Mouse (Mus musculus) liver, postnatal 0 days (tissue): ENCODE data around the gene Prdm5. TPM values are rescaled to one million over a fixed set of nuclear protein-coding genes. Genes with fewer than 3 reads are reported as not detected.

Source experiments
- ATAC-seq: fragments of 200-750 bp; cut with Nextera tagmentation; 2 replicates; pipeline ENCODE4 v1.8.0; 2017; ENCODE audit warnings: mild to moderate bottlenecking, moderate library complexity
- DNase-seq: peaks from one replicate; pipeline ENCODE4 v3.0.0-alpha.2; 2016
- H3K27ac ChIP-seq: fragments of 300-500 bp; sonication (generic); 2 replicates; pipeline ENCODE4 v1.5.1; 2014; ENCODE audit warnings: antibody characterized with exemption, moderate library complexity, mild to moderate bottlenecking, low read depth
- H3K27me3 ChIP-seq: fragments of 300-500 bp; sonication (generic); 2 replicates; pipeline ENCODE4 v1.6.1; 2014; ENCODE audit warnings: low read length, control low read depth, mixed read lengths; ENCODE audit not compliant: insufficient read depth
- H3K36me3 ChIP-seq: fragments of 300-500 bp; sonication (generic); replicated peaks from 2 replicates; pipeline ENCODE4 v1.6.1; 2014; ENCODE audit warnings: mild to moderate bottlenecking, control low read depth, low read length, moderate library complexity, mixed read lengths; ENCODE audit not compliant: insufficient read depth
- H3K4me1 ChIP-seq: fragments of 300-500 bp; sonication (generic); 2 replicates; pipeline ENCODE4 v1.6.1; 2014; ENCODE audit warnings: antibody characterized with exemption, mild to moderate bottlenecking, control low read depth; ENCODE audit not compliant: insufficient read depth
- H3K4me2 ChIP-seq: fragments of 300-500 bp; sonication (generic); 2 replicates; pipeline ENCODE4 v1.6.1; 2014; ENCODE audit warnings: low read depth, mild to moderate bottlenecking, low read length, moderate library complexity, mixed read lengths
- H3K4me3 ChIP-seq: fragments of 300-500 bp; sonication (generic); 2 replicates; pipeline ENCODE4 v1.5.1; 2014; ENCODE audit warnings: low read depth, low read length
- H3K9ac ChIP-seq: fragments of 300-500 bp; sonication (generic); replicated peaks from 2 replicates; pipeline ENCODE4 v1.6.1; 2014; ENCODE audit warnings: mild to moderate bottlenecking, moderate library complexity
- H3K9me3 ChIP-seq: fragments of 300-500 bp; sonication (generic); 2 replicates; pipeline ENCODE4 v1.6.1; 2016; ENCODE audit warnings: mild to moderate bottlenecking, control low read depth, low read length, mixed read lengths
- CTCF ChIP-seq: sonication (generic); IDR thresholded peaks from 2 replicates; pipeline ENCODE4 v1.5.1; 2016; ENCODE audit warnings: antibody characterized with exemption, low read depth
- EP300 ChIP-seq: IDR thresholded peaks from 2 replicates; pipeline ENCODE4 v1.6.1; 2016; ENCODE audit warnings: antibody characterized with exemption, low read depth, mild to moderate bottlenecking
- WGBS: fragments of 180-500 bp; shearing (Covaris S2); extraction: QIAGEN DNeasy Blood & Tissue Kit; methylation state at CpG from one replicate; pipeline ENCODE4 v1.1.7; 2014; ENCODE audit not compliant: insufficient replicate concordance; 5-methylcytosine and 5-hydroxymethylcytosine counted together
- polyA plus RNA-seq: library from polyadenylated mRNA; unstranded; fragments of >200 nt; fragmentation: Nextera tagmentation; extraction: Ambion mirVana; gene quantifications from 2 replicates; pipeline ENCODE4 v1.2.1, GENCODE M21; 2015

Prdm5 gene
- polyA plus RNA-seq, 1 experiment from 2014 or later = 0.92 TPM

DNA sequence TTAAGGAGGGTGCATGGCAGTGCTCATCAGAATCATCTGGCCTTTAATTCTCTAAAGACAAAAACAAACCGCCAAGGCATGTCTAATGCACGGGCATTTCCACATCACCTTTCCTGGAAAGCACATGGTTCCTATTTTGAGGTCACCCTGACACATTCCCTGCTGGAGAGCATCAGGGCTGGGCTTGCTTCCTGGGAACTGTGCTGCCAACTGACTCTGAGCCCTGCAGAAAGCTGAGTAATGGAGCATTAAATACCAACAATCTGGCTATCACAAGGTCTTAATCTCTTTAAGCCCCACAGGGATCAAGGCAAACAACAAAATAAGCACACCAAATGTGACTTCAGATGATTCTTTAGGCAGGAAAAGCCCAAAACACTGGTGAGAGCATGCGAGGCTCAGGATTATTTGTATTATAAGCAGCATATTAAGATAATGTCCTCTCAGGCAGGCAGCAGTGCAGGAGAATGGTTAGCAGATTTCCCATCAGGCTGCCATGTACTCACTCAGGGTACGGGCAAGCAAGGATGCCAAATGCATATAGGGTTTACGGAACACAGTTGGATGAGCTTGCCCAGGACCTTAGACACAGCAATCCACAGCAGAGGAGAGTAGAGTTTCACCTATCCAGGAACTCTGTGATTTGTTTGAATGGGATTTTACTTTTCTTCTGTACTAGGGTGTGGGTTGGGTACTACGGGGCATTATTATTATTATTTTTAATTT is 190.8 kb downstream of the Prdm5 start:
- Histone ChIP-seq H3K27me3 (no peaks in the 10 kb centered on the region), H3K9me3 (no peaks in the 10 kb centered on the region), H3K4me3 (no peak overlapping the region), H3K4me2 (no peak overlapping the region), H3K36me3 (no peaks in the 10 kb centered on the region), H3K27ac (no peak overlapping the region), H3K4me1 (no peaks in the 10 kb centered on the region), H3K9ac (no peak overlapping the region)
- DNase-seq (no peak), ATAC-seq (no peak)
- WGBS = 67% methylated on average over 6 of the region's 6 CpGs
- TF ChIP-seq CTCF = no peak
- TF ChIP-seq EP300 = no peak

DNA sequence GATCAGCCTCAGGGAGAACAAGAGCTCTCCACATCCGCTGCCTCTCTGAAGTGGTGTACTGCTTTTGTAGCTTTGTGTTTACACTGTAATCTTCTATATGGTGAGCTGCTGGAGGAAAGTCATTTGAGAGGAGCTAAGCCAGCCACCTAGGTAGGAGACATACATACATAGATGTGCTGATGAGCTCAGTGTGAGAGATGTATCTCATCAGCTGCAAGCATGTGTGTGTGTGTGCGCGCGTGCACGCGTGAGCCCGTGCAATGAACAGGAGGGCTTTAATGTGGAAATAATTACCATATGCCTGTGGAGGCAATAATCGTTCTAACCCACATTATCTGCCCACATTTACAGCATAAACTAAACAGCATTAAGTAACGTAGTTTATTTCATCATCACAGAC is 191.6 kb downstream of the Prdm5 start:
- Histone ChIP-seq H3K4me2 (no peak overlapping the region), H3K27me3 (no peaks in the 10 kb centered on the region), H3K9ac (no peak overlapping the region), H3K4me3 (no peak overlapping the region), H3K36me3 (no peaks in the 10 kb centered on the region), H3K4me1 (no peaks in the 10 kb centered on the region), H3K9me3 (no peaks in the 10 kb centered on the region), H3K27ac (no peak overlapping the region)
- no peak for DNase-seq
- TF ChIP-seq EP300 = no peak
- 85% methylated on average over 9 of the region's 9 CpGs for WGBS
- no peak for ATAC-seq

Other genes with a start within 250 kb of the Prdm5 start
- gene Ndnf, start 107.4 kb upstream of the Prdm5 start, polyA plus RNA-seq = 0.01 and 0.08 TPM in 2 replicates
- not detected in 2 replicates for gene 4930544G11Rik, start 173.6 kb downstream of the Prdm5 start, polyA plus RNA-seq